Mouse (Mus musculus) ES-E14 (cell line): Measurements from ENCODE around the gene Ncam1. TPM values are rescaled to one million over a fixed set of nuclear protein-coding genes. Genes with fewer than 3 reads are reported as not detected.

ENCODE experiments used
- DNase-seq: peaks from one replicate; pipeline ENCODE4 v3.0.0-alpha.2; 2013; ENCODE audit warnings: low read depth, low spot score
- H3K27ac ChIP-seq: 2 replicates; pipeline ENCODE4 v1.5.1; 2012; ENCODE audit warnings: low read depth, mild to moderate bottlenecking, low read length, moderate library complexity, mixed read lengths; ENCODE audit not compliant: poor library complexity, insufficient read depth, severe bottlenecking
- H3K36me3 ChIP-seq: 2 replicates; pipeline ENCODE4 v1.6.1; 2012; ENCODE audit warnings: mild to moderate bottlenecking, low read length, moderate library complexity, mixed read lengths; ENCODE audit not compliant: control insufficient read depth, poor library complexity, insufficient read depth, severe bottlenecking
- H3K4me1 ChIP-seq, 2 experiments: fragments of 150-350 bp in 1 of 2; sonication (generic) in 1 of 2; 2 replicates each; pipeline ENCODE4 v1.6.1; 2012; ENCODE audit warnings: low read length in 2 of 2, mild to moderate bottlenecking in 1 of 2, mixed read lengths in 1 of 2; ENCODE audit not compliant: control insufficient read depth in 2 of 2, insufficient read depth in 2 of 2, poor library complexity in 1 of 2
- H3K4me3 ChIP-seq, 2 experiments: fragments of 150-350 bp in 1 of 2; sonication (generic) in 1 of 2; 2 replicates each; pipeline ENCODE4 v1.5.1; 2012; ENCODE audit warnings: low read length in 2 of 2, low read depth in 1 of 2, mild to moderate bottlenecking in 1 of 2, mixed read lengths in 1 of 2; ENCODE audit not compliant: insufficient read depth in 1 of 2, poor library complexity in 1 of 2, severe bottlenecking in 1 of 2
- H3K9ac ChIP-seq: 2 replicates; pipeline ENCODE4 v1.6.1; 2012; ENCODE audit warnings: low read depth, mild to moderate bottlenecking, low read length, mixed read lengths; ENCODE audit not compliant: poor library complexity, insufficient read depth, severe bottlenecking
- H3K9me3 ChIP-seq: fragments of 150-350 bp; sonication (generic); 2 replicates; pipeline ENCODE4 v1.6.1; 2012; ENCODE audit warnings: low read depth, mild to moderate bottlenecking, low read length; ENCODE audit not compliant: control insufficient read depth, insufficient read depth
- CHD2 ChIP-seq: IDR thresholded peaks from 2 replicates; pipeline ENCODE4 v1.6.1; 2014; ENCODE audit warnings: mild to moderate bottlenecking, low read depth, low read length, inconsistent platforms
- HCFC1 ChIP-seq: IDR thresholded peaks from 2 replicates; pipeline ENCODE4 v1.6.1; 2012; ENCODE audit warnings: low read length, inconsistent platforms, borderline replicate concordance; ENCODE audit not compliant: insufficient read depth
- MAFK ChIP-seq: IDR thresholded peaks from 2 replicates; pipeline ENCODE4 v1.6.1; 2014; ENCODE audit warnings: mild to moderate bottlenecking, low read depth, low read length, inconsistent platforms; ENCODE audit not compliant: insufficient read depth
- ZC3H11A ChIP-seq: IDR thresholded peaks from 2 replicates; pipeline ENCODE4 v1.6.1; 2012; ENCODE audit warnings: low read depth, mild to moderate bottlenecking, inconsistent platforms, low read length, borderline replicate concordance
- ZNF384 ChIP-seq: IDR thresholded peaks from 2 replicates; pipeline ENCODE4 v1.6.1; 2012; ENCODE audit warnings: low read depth, low read length, inconsistent platforms
- in situ Hi-C, 2 experiments: fragments of 600-800 bp; cut with MboI; formaldehyde crosslinking; loops; one replicate each; pipeline ENCODE4 v1.15.1; 2025; ENCODE audit warnings: low sequenced_read_pairs in 2 of 2, inconsistent platforms in 1 of 2; ENCODE audit not compliant: unreplicated experiment in 2 of 2
- total RNA-seq: library from RNA; depleted of rRNA; stranded (reverse); fragments of 300-350 nt; gene quantifications from 2 replicates; pipeline ENCODE4 v1.2.3, GENCODE M21; 2012

Gene Ncam1
- total RNA-seq, 1 experiment, result 36.8 TPM

DNA sequence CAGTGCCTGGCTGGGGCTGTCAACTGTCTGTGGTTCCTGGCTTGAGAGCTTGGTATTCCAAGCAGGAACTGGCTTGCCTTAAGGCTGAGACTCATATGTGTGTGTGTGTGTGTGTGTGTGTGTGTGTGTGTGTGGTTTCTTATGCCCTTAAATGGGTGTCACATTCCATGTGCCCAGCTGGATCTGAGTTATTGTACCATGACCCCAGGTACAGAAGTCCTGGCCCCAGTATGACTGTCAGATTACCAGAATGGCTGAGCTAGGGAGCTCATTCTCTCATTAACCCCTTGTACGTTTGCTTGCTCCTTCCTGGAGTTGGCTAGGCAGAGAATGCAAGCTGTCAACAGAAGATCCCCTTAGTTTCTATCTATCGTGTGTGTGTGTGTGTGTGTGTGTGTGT lies 284.4 kb downstream of the Ncam1 start:
- in situ Hi-C loops, result loop anchor here in 1 of 2 experiments (25.0 kb wide), 1 partner anchor 898 kb away; no protein-coding TSS in a partner anchor
- no peaks in the 10 kb centered on the region for H3K9me3 ChIP-seq
- peaks cover 0 to 2% of the 10 kb centered on the region in 2 experiments; a peak in 1 of 4 replicates for H3K4me1 ChIP-seq
- DNase-seq, result no peak
- H3K27ac ChIP-seq, result no peak overlapping the region
- H3K4me3 ChIP-seq, result no peak overlapping the region
- H3K9ac ChIP-seq, result no peak overlapping the region
- TF ChIP-seq HCFC1 (no peak), ZNF384 (no peak), MAFK (no peak), ZC3H11A (no peak), CHD2 (no peak)
- no peaks in the 10 kb centered on the region for H3K36me3 ChIP-seq

DNA sequence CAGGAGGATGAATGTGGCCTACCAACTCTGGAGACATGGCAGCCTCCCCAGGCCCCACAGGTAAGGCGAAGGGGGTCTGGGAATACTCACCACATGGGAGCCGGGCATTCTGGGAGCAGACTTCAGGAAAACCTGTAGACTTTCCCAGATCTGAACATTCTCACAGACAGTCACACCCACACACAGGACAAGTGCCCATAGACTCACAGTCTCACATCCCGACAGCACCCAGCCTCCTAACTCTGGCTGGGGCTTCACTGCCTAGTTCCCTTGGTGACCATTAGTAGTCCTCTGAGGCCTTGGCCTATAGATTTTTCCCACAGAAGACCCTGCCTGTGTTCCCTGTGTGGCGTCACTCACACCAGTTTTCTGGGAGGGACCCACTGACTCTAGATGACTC lies 288.1 kb downstream of the Ncam1 start:
- in situ Hi-C loops, result loop anchor here in 1 of 2 experiments (25.0 kb wide), 1 partner anchor 902 kb away; no protein-coding TSS in a partner anchor
- TF ChIP-seq ZC3H11A (no peak), ZNF384 (no peak), CHD2 (no peak), MAFK (no peak), HCFC1 (no peak)
- no peak overlapping the region for H3K27ac ChIP-seq

DNA sequence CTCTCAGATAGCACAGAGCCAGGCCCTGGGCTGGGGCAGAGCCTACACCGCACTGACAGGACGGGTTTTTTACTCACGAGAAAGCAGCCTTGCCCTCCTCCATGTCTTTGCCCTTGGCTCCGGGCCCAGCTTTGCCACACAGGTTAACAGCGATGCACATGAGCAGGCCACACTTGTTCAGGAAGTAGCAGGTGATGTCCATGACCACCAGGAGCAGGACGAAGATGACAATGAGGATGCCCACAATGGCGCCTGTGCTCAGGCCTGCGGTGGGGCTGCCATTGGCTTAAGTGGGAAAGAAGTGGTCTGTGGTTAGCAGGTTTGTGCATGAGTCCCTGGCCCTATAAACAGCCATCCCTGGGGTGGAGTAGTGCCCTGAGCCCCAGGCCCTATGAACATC lies 289.1 kb downstream of the Ncam1 start:
- no peaks in the 10 kb centered on the region for H3K36me3 ChIP-seq
- H3K27ac ChIP-seq, result no peak overlapping the region
- no peaks in the 10 kb centered on the region for H3K9me3 ChIP-seq
- no peaks in the 10 kb centered on the region for H3K4me1 ChIP-seq
- H3K4me3 ChIP-seq, result no peak overlapping the region
- DNase-seq, result no peak
- H3K9ac ChIP-seq, result no peak overlapping the region
- no peak for TF ChIP-seq HCFC1
- TF ChIP-seq CHD2, result no peak
- no peak for TF ChIP-seq ZC3H11A
- no peak for TF ChIP-seq ZNF384
- no peak for TF ChIP-seq MAFK
- in situ Hi-C loops, result loop anchor here in 1 of 2 experiments (25.0 kb wide), 1 partner anchor 903 kb away; no protein-coding TSS in a partner anchor

More for the DNA sequence above, 288.1 kb downstream of the Ncam1 start:
- Histone ChIP-seq H3K9ac (no peak overlapping the region), H3K9me3 (no peaks in the 10 kb centered on the region), H3K4me3 (no peak overlapping the region), H3K4me1 (no peaks in the 10 kb centered on the region), H3K36me3 (no peaks in the 10 kb centered on the region)
- DNase-seq, result no peak

DNA sequence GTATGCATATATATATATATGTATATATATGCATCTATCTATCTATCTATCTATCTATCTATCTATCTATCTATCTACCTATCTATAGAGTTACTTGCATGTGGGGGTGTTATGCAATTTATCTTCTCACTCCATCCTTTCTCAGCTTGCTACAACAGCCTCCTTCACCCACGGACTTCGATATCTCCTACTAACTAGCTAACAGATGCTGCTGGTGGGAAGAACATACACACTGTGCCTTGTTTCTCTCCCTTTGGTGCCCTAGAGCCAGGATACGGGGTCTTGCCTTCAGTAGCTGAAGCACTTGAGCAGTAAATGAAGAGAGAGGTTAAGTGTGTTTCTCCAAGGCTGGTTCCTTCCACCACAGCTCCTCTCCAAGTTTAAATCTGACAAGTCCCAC lies 289.6 kb downstream of the Ncam1 start:
- no peaks in the 10 kb centered on the region for H3K9me3 ChIP-seq
- no peak for DNase-seq
- no peaks in the 10 kb centered on the region for H3K36me3 ChIP-seq
- in situ Hi-C loops, result loop anchor here in 1 of 2 experiments (25.0 kb wide), 1 partner anchor 903 kb away; no protein-coding TSS in a partner anchor
- no peak overlapping the region for H3K4me3 ChIP-seq
- H3K27ac ChIP-seq, result no peak overlapping the region
- TF ChIP-seq ZC3H11A (no peak), MAFK (no peak), HCFC1 (no peak), CHD2 (no peak), ZNF384 (no peak)
- H3K4me1 ChIP-seq, result no peaks in the 10 kb centered on the region
- no peak overlapping the region for H3K9ac ChIP-seq
